Comparison of ENCODE assay signal across 19 mouse cellular contexts in genomic region chr9:16441930-16442329, GRCm38 (mm10). TPM values are rescaled to one million over a fixed set of nuclear protein-coding genes. Genes with fewer than 3 reads are reported as not detected.
A peak's percentile ranks its signal among the peaks of the same experiment; 100 is the strongest.
DNase-seq lines count a peak whose midpoint lies in the region; ATAC-seq lines count a peak whose summit lies in the region.
"Had no signal": no experiment of that assay in that cellular context is flagged by ENCODE, and none has a peak within 500 bp of the region (broad histone marks: within the 10 kb centered on the region; RNA-seq: fewer than 3 reads in every experiment).

No protein-coding gene starts in this region.

- DNase-seq in heart, adult 8-10 months (ENCODE audit: low spot score), result peak; percentile 28
- DNase-seq in heart, postnatal 25 days (ENCODE audit: low spot score), result no peak
- DNase-seq in B cell, adult 2 months, result no peak
- DNase-seq in retina, embryonic 14.5 days (ENCODE audit: low spot score), result no peak
- DNase-seq: adrenal gland, adult 2 months; midbrain, embryonic 14.5 days; thymus, adult 18-20 months had no signal

- peaks cover 48% of the 10 kb centered on the region for H3K4me1 ChIP-seq in midbrain, embryonic 12.5 days
- H3K4me1 ChIP-seq in midbrain, embryonic 15.5 days, result peaks cover 50% of the 10 kb centered on the region
- H3K4me1 ChIP-seq in heart, embryonic 14.5 days (ENCODE audit: control insufficient read depth in 2 of 2, insufficient read depth in 2 of 2, low read length in 2 of 2), result peaks cover 11 to 34% of the 10 kb centered on the region in 2 experiments
- H3K4me1 ChIP-seq: embryonic facial prominence, embryonic 15.5 days had no signal

- no peak for ATAC-seq in midbrain, embryonic 12.5 days (ENCODE audit: low FRiP score, low read depth)
- no peak for ATAC-seq in midbrain, embryonic 15.5 days (replicated peaks)
- ATAC-seq in heart, embryonic 14.5 days (ENCODE audit: insufficient number of reproducible peaks, insufficient read depth, low FRiP score, low read depth), result peak; percentile 54
- ATAC-seq: forebrain, embryonic 16.5 days; intestine, postnatal 0 days had no signal

- H3K27me3 ChIP-seq in midbrain, embryonic 12.5 days, result no peaks in the 10 kb centered on the region
- no peaks in the 10 kb centered on the region for H3K27me3 ChIP-seq in midbrain, embryonic 15.5 days (replicated peaks)
- H3K27me3 ChIP-seq in heart, embryonic 14.5 days (ENCODE audit: control insufficient read depth, insufficient read depth, low read length), result no peaks in the 10 kb centered on the region
- H3K27me3 ChIP-seq: embryonic facial prominence, embryonic 15.5 days; limb, embryonic 13.5 days; stomach, embryonic 15.5 days had no signal

- no peak overlapping the region for H3K9ac ChIP-seq in midbrain, embryonic 12.5 days (replicated peaks)
- no peak overlapping the region for H3K9ac ChIP-seq in midbrain, embryonic 15.5 days
- H3K9ac ChIP-seq in heart, embryonic 14.5 days (ENCODE audit: low read length), result no peak overlapping the region; the same call in 1 of the 2 replicates
- H3K9ac ChIP-seq: embryonic facial prominence, embryonic 15.5 days; limb, embryonic 13.5 days; liver, embryonic 14.5 days; stomach, embryonic 15.5 days had no signal

- no peak overlapping the region for H3K4me2 ChIP-seq in midbrain, embryonic 12.5 days (replicated peaks)
- H3K4me2 ChIP-seq in midbrain, embryonic 15.5 days, result no peak overlapping the region
- H3K4me2 ChIP-seq in heart, embryonic 14.5 days (ENCODE audit: low read length), result peak overlapping the region; percentile 24
- H3K4me2 ChIP-seq: embryonic facial prominence, embryonic 15.5 days; limb, embryonic 13.5 days; stomach, embryonic 15.5 days had no signal

- no peak overlapping the region for H3K4me3 ChIP-seq in midbrain, embryonic 12.5 days
- no peak overlapping the region for H3K4me3 ChIP-seq in midbrain, embryonic 15.5 days
- no peak overlapping the region for H3K4me3 ChIP-seq in heart, embryonic 14.5 days (ENCODE audit: control insufficient read depth in 1 of 2, insufficient read depth in 1 of 2, low read depth in 1 of 2, low read length in 2 of 2)
- H3K4me3 ChIP-seq: embryonic facial prominence, embryonic 15.5 days; limb, embryonic 13.5 days; myocyte; stomach, embryonic 15.5 days had no signal

- intact Hi-C loops in heart, postnatal 25 days (cut with DNase I), result no loop called here

- H3K9me3 ChIP-seq in midbrain, embryonic 12.5 days, result no peaks in the 10 kb centered on the region
- H3K9me3 ChIP-seq in midbrain, embryonic 15.5 days, result no peaks in the 10 kb centered on the region
- H3K9me3 ChIP-seq in heart, embryonic 14.5 days (ENCODE audit: control insufficient read depth, low read length), result no peaks in the 10 kb centered on the region
- H3K9me3 ChIP-seq: embryonic facial prominence, embryonic 15.5 days; limb, embryonic 13.5 days; stomach, embryonic 15.5 days had no signal

- H3K36me3 ChIP-seq in midbrain, embryonic 12.5 days, result no peaks in the 10 kb centered on the region
- H3K36me3 ChIP-seq in midbrain, embryonic 15.5 days (replicated peaks), result no peaks in the 10 kb centered on the region
- H3K36me3 ChIP-seq in heart, embryonic 14.5 days (ENCODE audit: control insufficient read depth, insufficient read depth, low read length), result no peaks in the 10 kb centered on the region
- H3K36me3 ChIP-seq: embryonic facial prominence, embryonic 15.5 days; limb, embryonic 13.5 days; stomach, embryonic 15.5 days had no signal

- 0 out of 2 replicates have a peak overlapping the region, but pooled peaks have one; percentile 1 for H3K27ac ChIP-seq in midbrain, embryonic 12.5 days (replicated peaks)
- no peak overlapping the region for H3K27ac ChIP-seq in midbrain, embryonic 15.5 days
- peak overlapping the region; percentile 65 to 76 for H3K27ac ChIP-seq in heart, embryonic 14.5 days (replicated peaks in 1 of 2; ENCODE audit: control insufficient read depth in 1 of 2, insufficient read depth in 1 of 2, low read depth in 2 of 2, low read length in 2 of 2)
- H3K27ac ChIP-seq: embryonic facial prominence, embryonic 15.5 days; limb, embryonic 13.5 days; liver, embryonic 14.5 days; stomach, embryonic 15.5 days had no signal

- 83% methylated on average over 4 of the region's 4 CpGs for WGBS in midbrain, embryonic 12.5 days
- 63% methylated on average over 4 of the region's 4 CpGs for WGBS in midbrain, embryonic 15.5 days
- 23% methylated on average over 4 of the region's 4 CpGs for WGBS in heart, embryonic 14.5 days

RNA-seq across cellular contexts. Expression of gene Fat3, which starts 59.2 kb away (rescaled TPM):
- under 1 TPM; 0.28 to 0.49 (median 0.48) TPM for total RNA-seq in heart, adult 8-10 months (2022)
- total RNA-seq in heart, postnatal 25 days (2021), result under 1 TPM; 0.57 to 0.70 TPM
- 12.3 and 13.2 TPM in 2 replicates for polyA plus RNA-seq in midbrain, embryonic 12.5 days (2016; fragmentation: Nextera tagmentation; extraction: Ambion mirVana)
- 14.4 and 15.5 TPM in 2 replicates for polyA plus RNA-seq in midbrain, embryonic 15.5 days (2015; fragmentation: Nextera tagmentation; extraction: Ambion mirVana)
- 1.8 TPM in 2 replicates for polyA plus RNA-seq in heart, embryonic 14.5 days (2014; fragmentation: Nextera tagmentation; extraction: Ambion mirVana)
- total RNA-seq: hematopoietic stem cell, adult 5-6 weeks had no signal
- polyA plus RNA-seq: C2C12, myocyte had no signal
